Mouse (Mus musculus) olfactory bulb, adult 2 months (tissue): ENCODE data around the gene Nphs2.

Experiments used
- CTCF ChIP-seq: fragments of 200-500 bp; IDR thresholded peaks from 2 replicates; pipeline ENCODE4 v1.5.1; 2012; ENCODE audit warnings: low read depth, mild to moderate bottlenecking, low read length, moderate library complexity; ENCODE audit not compliant: insufficient read depth
- POLR2A ChIP-seq: fragments of 200-500 bp; IDR thresholded peaks from 2 replicates; pipeline ENCODE4 v1.6.1; 2012; ENCODE audit warnings: mild to moderate bottlenecking, low read depth, low read length, moderate library complexity; ENCODE audit not compliant: insufficient read depth

DNA sequence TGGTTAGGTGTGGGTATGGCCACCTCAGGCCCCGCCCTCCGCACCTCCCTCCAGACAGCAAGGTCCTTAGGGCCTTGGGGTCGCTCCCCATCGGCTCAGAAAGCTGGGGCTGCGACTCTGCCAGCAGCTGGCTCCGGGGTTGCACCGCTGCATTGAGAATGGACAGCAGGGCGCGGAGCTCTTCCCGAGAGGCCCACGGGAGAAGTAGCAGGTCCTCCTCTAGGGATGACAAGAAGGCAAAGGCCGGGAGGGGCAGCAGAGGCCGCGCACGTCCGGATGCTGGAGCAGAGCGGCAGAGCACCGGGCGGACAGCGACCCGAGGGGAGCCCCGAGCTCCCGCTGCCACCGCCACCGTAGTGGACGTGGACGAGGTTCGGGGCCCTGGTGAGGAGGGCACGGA, at the start of gene Nphs2:
- TF ChIP-seq CTCF = no peak
- no peak for TF ChIP-seq POLR2A
